Mouse (Mus musculus) limb, embryonic 11.5 days (tissue): Measurements from ENCODE around the gene Theg. TPM values are rescaled to one million over a fixed set of nuclear protein-coding genes. Genes with fewer than 3 reads are reported as not detected.

Experiments used
- ATAC-seq: fragments of 200-750 bp; cut with Nextera tagmentation; 2 replicates; pipeline ENCODE4 v1.8.0; 2017; ENCODE audit warnings: low read depth; ENCODE audit not compliant: insufficient number of reproducible peaks, low FRiP score, low TSS enrichment
- DNase-seq: peaks from one replicate; pipeline ENCODE4 v3.0.0-alpha.2; 2015; ENCODE audit warnings: low spot score
- H3K27ac ChIP-seq: fragments of 300-500 bp; sonication (generic); replicated peaks from 2 replicates; pipeline ENCODE4 v1.5.1; 2014; ENCODE audit warnings: low read depth, mild to moderate bottlenecking, low read length
- H3K27me3 ChIP-seq: fragments of 300-500 bp; sonication (generic); 2 replicates; pipeline ENCODE4 v1.6.1; 2014; ENCODE audit warnings: mild to moderate bottlenecking, low read length, mixed read lengths; ENCODE audit not compliant: control insufficient read depth, insufficient read depth
- H3K36me3 ChIP-seq: fragments of 300-500 bp; sonication (generic); 2 replicates; pipeline ENCODE4 v1.6.1; 2014; ENCODE audit warnings: mild to moderate bottlenecking, low read length, moderate library complexity, mixed read lengths; ENCODE audit not compliant: control insufficient read depth, insufficient read depth
- H3K4me1 ChIP-seq: fragments of 300-500 bp; sonication (generic); 2 replicates; pipeline ENCODE4 v1.6.1; 2014; ENCODE audit warnings: low read length, mixed read lengths; ENCODE audit not compliant: control insufficient read depth, insufficient read depth
- H3K4me2 ChIP-seq: fragments of 300-500 bp; sonication (generic); 2 replicates; pipeline ENCODE4 v1.6.1; 2014; ENCODE audit warnings: low read depth, mild to moderate bottlenecking, moderate library complexity; ENCODE audit not compliant: severe bottlenecking
- H3K4me3 ChIP-seq: fragments of 300-500 bp; sonication (generic); 2 replicates; pipeline ENCODE4 v1.5.1; 2014; ENCODE audit warnings: low read depth, low read length
- H3K9ac ChIP-seq: fragments of 300-500 bp; sonication (generic); 2 replicates; pipeline ENCODE4 v1.6.1; 2014; ENCODE audit warnings: mild to moderate bottlenecking, low read length
- H3K9me3 ChIP-seq: fragments of 300-500 bp; sonication (generic); 2 replicates; pipeline ENCODE4 v1.6.1; 2016; ENCODE audit warnings: low read length; ENCODE audit not compliant: control insufficient read depth
- WGBS: fragments of 180-500 bp; shearing (Covaris S2); extraction: QIAGEN DNeasy Blood & Tissue Kit; methylation state at CpG from one replicate; pipeline ENCODE4 v1.1.7; 2014; 5-methylcytosine and 5-hydroxymethylcytosine counted together
- polyA plus RNA-seq: library from polyadenylated mRNA; unstranded; fragments of >200 nt; fragmentation: Nextera tagmentation; extraction: Ambion mirVana; gene quantifications from 2 replicates; pipeline ENCODE4 v1.2.1, GENCODE M21; 2014

The Theg gene
- polyA plus RNA-seq, 1 experiment from 2014 or later = not detected

DNA sequence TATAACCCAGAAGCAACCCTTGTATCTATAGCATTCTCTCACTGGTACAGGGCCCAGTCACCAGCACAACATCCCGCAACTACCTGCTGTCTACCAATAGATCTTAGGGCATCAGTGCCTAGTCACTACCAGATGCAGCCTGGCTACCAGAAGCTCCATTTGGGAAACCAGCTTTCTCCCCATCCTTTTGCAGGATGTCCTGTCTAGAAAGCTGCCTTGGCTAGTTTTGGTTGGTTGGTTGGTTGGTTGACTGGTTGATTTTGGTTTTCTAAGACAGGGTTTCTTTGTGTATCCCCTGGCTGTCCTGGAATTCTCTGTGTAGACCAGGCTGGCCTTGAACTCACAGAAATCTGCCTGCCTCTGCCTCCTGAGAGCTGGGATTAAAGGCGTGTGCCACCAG is 27.4 kb downstream of the Theg start:
- 90% methylated on average over 2 of the region's 2 CpGs for WGBS
- Histone ChIP-seq H3K27ac (no peak overlapping the region), H3K4me2 (no peak overlapping the region), H3K36me3 (no peaks in the 10 kb centered on the region; the same call in 1 of the 2 replicates), H3K9me3 (peaks cover 2% of the 10 kb centered on the region; the same call in 1 of the 2 replicates), H3K4me1 (no peaks in the 10 kb centered on the region), H3K27me3 (no peaks in the 10 kb centered on the region), H3K9ac (no peak overlapping the region), H3K4me3 (no peak overlapping the region)
- no peak for DNase-seq
- no peak for ATAC-seq

DNA sequence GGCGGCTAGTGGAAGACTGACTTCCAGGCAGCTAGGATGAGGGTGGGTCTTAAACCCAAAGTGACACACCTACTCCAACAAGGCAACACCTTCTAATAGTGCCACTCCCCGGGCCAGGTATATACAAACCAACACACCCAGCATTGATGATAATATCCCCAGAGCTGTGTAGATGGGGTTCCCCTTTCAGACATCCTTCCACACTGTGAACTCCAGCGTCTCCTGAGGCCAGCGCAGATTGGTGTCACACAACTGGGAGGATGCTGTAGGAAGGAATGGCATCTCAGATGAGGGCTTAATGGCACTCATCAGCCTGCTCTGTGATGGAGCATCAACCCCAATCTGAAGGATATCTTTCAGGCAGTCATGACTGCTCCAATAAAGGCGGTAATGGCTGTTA is 29.6 kb downstream of the Theg start:
- Histone ChIP-seq H3K36me3 (no peaks in the 10 kb centered on the region; the same call in 1 of the 2 replicates), H3K9me3 (peaks cover 2% of the 10 kb centered on the region; the same call in 1 of the 2 replicates), H3K27ac (no peak overlapping the region), H3K4me3 (no peak overlapping the region), H3K4me2 (no peak overlapping the region), H3K4me1 (peaks cover 11% of the 10 kb centered on the region), H3K9ac (no peak overlapping the region), H3K27me3 (no peaks in the 10 kb centered on the region)
- ATAC-seq (no peak), DNase-seq (no peak)
- 89% methylated on average over 5 of the region's 5 CpGs for WGBS

- DNase-seq (no peak), ATAC-seq (no peak)
- Histone ChIP-seq H3K27ac (no peak overlapping the region), H3K27me3 (no peaks in the 10 kb centered on the region), H3K9ac (no peak overlapping the region), H3K4me1 (peaks cover 11% of the 10 kb centered on the region), H3K4me2 (no peak overlapping the region), H3K9me3 (peaks cover 2% of the 10 kb centered on the region; the same call in 1 of the 2 replicates), H3K36me3 (no peaks in the 10 kb centered on the region; the same call in 1 of the 2 replicates), H3K4me3 (no peak overlapping the region)
- WGBS = 90% methylated on average over 5 of the region's 5 CpGs
Measured at GRCm38 (mm10) chr10:79556951-79557350, 30.2 kb downstream of the Theg start.

GRCm38 (mm10) chr10:79555238-79555724 is 31.9 kb downstream of the Theg start:
- H3K9me3 ChIP-seq = peaks cover 2% of the 10 kb centered on the region; the same call in 1 of the 2 replicates
- DNase-seq (no peak), ATAC-seq (peak; percentile 5; the same call in 1 of the 2 replicates)
- peaks cover 11% of the 10 kb centered on the region for H3K4me1 ChIP-seq
- peak overlapping the region; percentile 85 for H3K4me2 ChIP-seq
- H3K4me3 ChIP-seq = peak overlapping the region; percentile 87
- no peaks in the 10 kb centered on the region for H3K27me3 ChIP-seq
- H3K36me3 ChIP-seq = no peaks in the 10 kb centered on the region; the same call in 1 of the 2 replicates
- 25% methylated on average over 7 of the region's 7 CpGs for WGBS
- H3K9ac ChIP-seq = peak overlapping the region; percentile 95
- H3K27ac ChIP-seq = no peak overlapping the region

- peak within 1 kb of the TSS; percentile 56; the same call in 1 of the 2 replicates for H3K27ac ChIP-seq
- peaks cover 2% of the 10 kb centered on the region; the same call in 1 of the 2 replicates for H3K9me3 ChIP-seq
- DNase-seq (peak; percentile 82), ATAC-seq (peak; percentile 88)
- peak within 1 kb of the TSS; percentile 87 for H3K4me3 ChIP-seq
- peaks cover 5% of the 10 kb centered on the region for H3K36me3 ChIP-seq
- H3K9ac ChIP-seq = peak within 1 kb of the TSS; percentile 95
- H3K27me3 ChIP-seq = no peaks in the 10 kb centered on the region
- peak within 1 kb of the TSS; percentile 85 for H3K4me2 ChIP-seq
- under 1% methylated on average over 89 of the region's 108 CpGs for WGBS
- peaks cover 11% of the 10 kb centered on the region for H3K4me1 ChIP-seq
Measured at GRCm38 (mm10) chr10:79554330-79555237, 32.5 kb downstream of the Theg start, which contains the start of gene Mier2. Gene Mier2, minus strand, starts transcription at chr10:79555199.

DNA sequence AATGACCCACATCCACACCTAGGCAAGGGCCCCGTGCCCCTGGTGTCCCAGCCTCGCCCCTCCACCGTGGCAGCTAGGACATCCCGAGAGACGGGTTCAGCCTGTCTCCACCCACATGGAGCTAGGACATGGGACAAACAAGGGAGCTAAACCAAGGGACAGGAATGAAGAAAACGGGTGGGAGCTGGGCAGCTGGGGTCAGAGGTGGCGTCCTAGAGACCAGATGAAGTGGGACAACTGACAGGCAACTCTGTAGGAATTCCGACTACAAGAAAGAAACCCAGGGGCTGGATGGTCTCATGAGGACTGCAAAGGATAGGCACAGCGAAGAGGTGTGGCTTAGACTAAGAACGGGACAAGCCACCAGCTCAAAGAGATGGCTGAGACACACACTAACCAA is 33.4 kb downstream of the Theg start:
- no peak for DNase-seq
- Histone ChIP-seq H3K4me1 (peaks cover 11% of the 10 kb centered on the region), H3K4me2 (peak overlapping the region; percentile 85), H3K36me3 (peaks cover 10% of the 10 kb centered on the region), H3K9me3 (no peaks in the 10 kb centered on the region; the same call in 1 of the 2 replicates), H3K27me3 (no peaks in the 10 kb centered on the region), H3K9ac (peak overlapping the region; percentile 95), H3K4me3 (peak overlapping the region; percentile 87), H3K27ac (no peak overlapping the region)
- WGBS = 43% methylated on average over 10 of the region's 10 CpGs
- no peak for ATAC-seq

DNA sequence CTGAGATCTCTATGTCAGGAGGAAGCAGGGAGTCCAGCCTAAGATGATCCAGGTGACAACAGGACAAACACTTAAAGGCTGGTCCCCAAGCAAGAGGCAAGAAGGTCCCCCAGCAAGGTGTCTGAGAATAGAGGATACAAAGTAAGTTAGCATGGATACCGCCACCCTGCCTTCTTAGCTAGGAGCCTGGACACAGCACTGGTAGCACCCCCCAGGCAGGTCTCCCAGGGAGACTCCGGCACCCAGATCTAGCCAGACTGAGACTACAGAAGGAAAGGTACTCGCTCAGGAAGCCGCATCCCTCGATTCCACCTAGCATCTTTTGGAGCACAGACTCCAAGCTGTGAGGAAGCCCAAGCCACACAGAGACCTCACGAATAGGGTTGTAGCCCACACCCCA is 34.0 kb downstream of the Theg start:
- no peak overlapping the region for H3K27ac ChIP-seq
- H3K9ac ChIP-seq = no peak overlapping the region
- peaks cover 15% of the 10 kb centered on the region for H3K36me3 ChIP-seq
- DNase-seq (no peak), ATAC-seq (no peak)
- H3K27me3 ChIP-seq = no peaks in the 10 kb centered on the region
- 92% methylated on average over 6 of the region's 6 CpGs for WGBS
- no peaks in the 10 kb centered on the region for H3K9me3 ChIP-seq
- no peak overlapping the region; the same call in 1 of the 2 replicates for H3K4me3 ChIP-seq
- H3K4me1 ChIP-seq = peaks cover 11% of the 10 kb centered on the region
- H3K4me2 ChIP-seq = peak overlapping the region; percentile 85; the same call in 1 of the 2 replicates

DNA sequence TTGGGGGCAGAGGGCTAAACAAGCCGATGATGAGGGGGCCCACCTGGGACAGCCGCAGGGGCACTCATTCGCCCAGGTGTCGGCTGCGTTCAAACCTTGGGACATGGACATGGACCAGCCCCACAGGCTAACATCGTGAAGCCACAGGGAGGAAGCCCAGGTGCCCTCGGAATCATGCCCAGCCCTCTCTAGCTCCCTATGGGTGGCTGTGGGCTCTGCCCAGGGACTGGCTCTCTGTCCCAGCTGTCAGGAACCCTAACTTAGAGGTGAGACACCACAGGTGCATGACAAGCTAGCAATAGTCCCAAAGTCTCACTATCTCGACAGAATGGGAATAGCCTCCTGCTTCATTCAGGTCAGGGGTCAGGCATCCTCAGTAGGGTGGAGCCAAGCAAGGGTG is 34.6 kb downstream of the Theg start:
- H3K27me3 ChIP-seq = no peaks in the 10 kb centered on the region
- no peak overlapping the region for H3K4me2 ChIP-seq
- H3K4me1 ChIP-seq = peaks cover 11% of the 10 kb centered on the region

More for the DNA sequence above, 34.6 kb downstream of the Theg start:
- Histone ChIP-seq H3K9me3 (no peaks in the 10 kb centered on the region), H3K36me3 (peaks cover 22% of the 10 kb centered on the region), H3K9ac (no peak overlapping the region), H3K4me3 (no peak overlapping the region), H3K27ac (no peak overlapping the region)
- no peak for ATAC-seq
- WGBS = 91% methylated on average over 8 of the region's 8 CpGs
- no peak for DNase-seq
